Mouse (Mus musculus) CH12.LX (cell line): ENCODE data around the gene Rassf5. TPM values are rescaled to one million over a fixed set of nuclear protein-coding genes. Genes with fewer than 3 reads are reported as not detected.

Experiments used
- DNase-seq: peaks from one replicate; pipeline ENCODE4 v3.0.0-alpha.2; 2013; ENCODE audit errors: extremely low read depth
- H3K27ac ChIP-seq: 2 replicates; pipeline ENCODE4 v1.5.1; 2012; ENCODE audit warnings: low read depth, mild to moderate bottlenecking, control low read depth, moderate library complexity; ENCODE audit not compliant: insufficient read depth
- H3K27me3 ChIP-seq: replicated peaks from 2 replicates; pipeline ENCODE3; 2012; ENCODE audit warnings: inconsistent platforms
- H3K36me3 ChIP-seq, 2 experiments: replicated peaks in 1 of 2; 2 replicates each; pipeline versions ENCODE3 to v1.6.1; 2012; ENCODE audit warnings: inconsistent platforms in 1 of 2, low read length in 1 of 2, mild to moderate bottlenecking in 1 of 2, mixed read lengths in 1 of 2, moderate library complexity in 1 of 2; ENCODE audit not compliant: control insufficient read depth in 1 of 2, insufficient read depth in 1 of 2
- H3K4me1 ChIP-seq, 2 experiments: 2 replicates each; pipeline ENCODE4 v1.6.1; 2012; ENCODE audit warnings: inconsistent platforms in 1 of 2, moderate library complexity in 1 of 2; ENCODE audit not compliant: insufficient read depth in 2 of 2, control insufficient read depth in 1 of 2
- H3K4me2 ChIP-seq: 2 replicates; pipeline ENCODE4 v1.6.1; 2012; ENCODE audit warnings: low read depth, mild to moderate bottlenecking, control low read depth; ENCODE audit not compliant: poor library complexity, insufficient read depth, severe bottlenecking
- H3K4me3 ChIP-seq, 3 experiments: fragments of 150-350 bp in 1 of 3; sonication (generic) in 1 of 3; replicated peaks in 1 of 3; 2 replicates each; pipeline versions ENCODE3 to v1.5.1; 2011 to 2012; ENCODE audit warnings: low read depth in 2 of 3, low read length in 2 of 3, mild to moderate bottlenecking in 2 of 3, moderate library complexity in 2 of 3, control low read depth in 1 of 3, improper control_type of control experiment in 1 of 3, inconsistent platforms in 1 of 3, mixed read lengths in 1 of 3; ENCODE audit not compliant: poor library complexity in 1 of 3
- H3K79me2 ChIP-seq: replicated peaks from 2 replicates; pipeline ENCODE4 v1.6.1; 2012; ENCODE audit warnings: mild to moderate bottlenecking, moderate library complexity; ENCODE audit not compliant: control insufficient read depth, poor library complexity, insufficient read depth, severe bottlenecking; ENCODE audit errors: extremely low read depth
- H3K9ac ChIP-seq: 2 replicates; pipeline ENCODE4 v1.6.1; 2012; ENCODE audit warnings: low read depth, mild to moderate bottlenecking, control low read depth, moderate library complexity; ENCODE audit not compliant: insufficient read depth
- H3K9me3 ChIP-seq: replicated peaks from 2 replicates; pipeline ENCODE3; 2012; ENCODE audit warnings: low read length, inconsistent platforms, mixed read lengths
- BHLHE40 ChIP-seq: IDR thresholded peaks from 2 replicates; pipeline ENCODE4 v1.6.1; 2011; ENCODE audit warnings: mild to moderate bottlenecking, low read depth, low read length, improper control_type of control experiment
- CTCF ChIP-seq, 2 experiments: IDR thresholded peaks in 1 of 2; conservative IDR thresholded peaks in 1 of 2; 2 replicates each; pipeline ENCODE4 v1.5.1; 2011 to 2012; ENCODE audit warnings: low read depth in 2 of 2, low read length in 2 of 2, improper control_type of control experiment in 1 of 2, inconsistent platforms in 1 of 2, mild to moderate bottlenecking in 1 of 2, moderate library complexity in 1 of 2
- E2F4 ChIP-seq: IDR thresholded peaks from 2 replicates; pipeline ENCODE4 v1.6.1; 2011; ENCODE audit warnings: low read depth, low read length, improper control_type of control experiment; ENCODE audit not compliant: insufficient replicate concordance
- GABPA ChIP-seq: IDR thresholded peaks from 2 replicates; pipeline ENCODE4 v1.6.1; 2012; ENCODE audit warnings: low read depth, low read length, improper control_type of control experiment, inconsistent platforms; ENCODE audit not compliant: insufficient replicate concordance
- HCFC1 ChIP-seq: IDR thresholded peaks from 2 replicates; pipeline ENCODE4 v1.6.1; 2012; ENCODE audit warnings: low read depth, mild to moderate bottlenecking, inconsistent platforms, low read length, improper control_type of control experiment
- IRF4 ChIP-seq: IDR thresholded peaks from 2 replicates; pipeline ENCODE4 v1.6.1; 2014; ENCODE audit warnings: low read depth, mild to moderate bottlenecking, inconsistent platforms, low read length, improper control_type of control experiment
- JUN ChIP-seq: IDR thresholded peaks from 2 replicates; pipeline ENCODE4 v1.6.1; 2011; ENCODE audit warnings: low read depth, mild to moderate bottlenecking, low read length, improper control_type of control experiment, moderate library complexity; ENCODE audit not compliant: insufficient read depth
- KAT2A ChIP-seq: IDR thresholded peaks from 2 replicates; pipeline ENCODE4 v1.6.1; 2012; ENCODE audit warnings: low read length, improper control_type of control experiment, inconsistent platforms; ENCODE audit not compliant: insufficient replicate concordance
- MAZ ChIP-seq: IDR thresholded peaks from 2 replicates; pipeline ENCODE4 v1.6.1; 2012; ENCODE audit warnings: low read depth, mild to moderate bottlenecking, inconsistent platforms, low read length, improper control_type of control experiment, moderate library complexity
- POLR2A ChIP-seq: IDR thresholded peaks from 2 replicates; pipeline ENCODE4 v1.6.1; 2011; ENCODE audit warnings: low read depth, mild to moderate bottlenecking, improper control_type of control experiment, low read length
- POLR2AphosphoS2 ChIP-seq: IDR thresholded peaks from 2 replicates; pipeline ENCODE4 v1.6.1; 2011; ENCODE audit warnings: low read depth, low read length, improper control_type of control experiment
- RCOR1 ChIP-seq: conservative IDR thresholded peaks from 2 replicates; pipeline ENCODE4 v1.6.1; 2012; ENCODE audit warnings: low read depth, mild to moderate bottlenecking, inconsistent platforms, low read length, improper control_type of control experiment
- TBP ChIP-seq: conservative IDR thresholded peaks from 2 replicates; pipeline ENCODE4 v1.6.1; 2011; ENCODE audit warnings: low read depth, low read length, improper control_type of control experiment
- USF2 ChIP-seq: conservative IDR thresholded peaks from 2 replicates; pipeline ENCODE4 v1.6.1; 2011; ENCODE audit warnings: low read depth, low read length, improper control_type of control experiment
- ZC3H11A ChIP-seq: IDR thresholded peaks from 2 replicates; pipeline ENCODE4 v1.6.1; 2012; ENCODE audit warnings: low read depth, mild to moderate bottlenecking, inconsistent platforms, low read length, improper control_type of control experiment
- ZKSCAN1 ChIP-seq: IDR thresholded peaks from 2 replicates; pipeline ENCODE4 v1.6.1; 2012; ENCODE audit warnings: low read depth, inconsistent platforms, low read length, improper control_type of control experiment, borderline replicate concordance
- dilution Hi-C: fragments of 300-500 bp; cut with MboI; formaldehyde crosslinking; loops from 2 replicates; pipeline ENCODE4 v1.14.3; 2020; ENCODE audit warnings: low sequenced_read_pairs; ENCODE audit not compliant: extremely low pct_unique_long_range_greater_than_20kb, extremely low pct_ligation_motif_present
- in situ Hi-C: fragments of 300-500 bp; cut with MboI; formaldehyde crosslinking; loops from 3 replicates; pipeline ENCODE4 v1.14.3; 2019; ENCODE audit warnings: low sequenced_read_pairs, low pct_ligation_motif_present, low pct_unique_long_range_greater_than_20kb, mixed read lengths
- polyA plus RNA-seq: library from polyadenylated mRNA; unstranded; fragments of >175 nt; gene quantifications from 2 replicates; pipeline ENCODE4 v1.2.1, GENCODE M21; 2012; ENCODE audit warnings: low read depth; ENCODE audit not compliant: insufficient read length
- total RNA-seq, 2 experiments: library from RNA; depleted of rRNA; stranded (reverse); fragments of 300-350 nt in 1 of 2; fragments of >200 nt in 1 of 2; gene quantifications; 2 replicates each; pipeline ENCODE4 v1.2.3; 2012 to 2014

Rassf5 gene
- total and polyA plus RNA-seq, 3 experiments = 11.5 to 32.1 (median 16.3) TPM

DNA sequence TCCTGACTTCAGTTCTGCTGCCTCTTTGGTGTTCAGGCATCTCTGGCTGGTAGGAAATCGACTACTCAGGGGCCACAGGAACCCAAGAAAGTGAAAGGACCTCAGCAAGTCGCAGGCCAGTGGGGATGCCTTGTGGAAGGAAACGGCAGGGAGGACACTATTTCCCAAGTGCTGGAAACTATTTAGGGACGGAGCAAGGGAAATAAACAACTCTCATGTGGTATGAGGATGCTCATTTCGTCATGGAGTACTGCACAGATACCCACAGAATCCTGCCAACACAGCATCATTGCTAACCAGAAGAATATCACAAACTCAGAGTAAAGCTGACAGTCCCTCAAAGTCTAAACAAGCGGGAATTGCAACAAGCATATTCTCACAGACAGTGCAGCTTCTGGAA, 2.1 kb downstream of the Rassf5 start:
- Histone ChIP-seq H3K4me2 (no peak overlapping the region), H3K4me3 (no peak overlapping the region), H3K9me3 (peaks cover 2% of the 10 kb centered on the region), H3K79me2 (no peaks in the 10 kb centered on the region), H3K4me1 (peaks cover 12 to 26% of the 10 kb centered on the region in 2 experiments), H3K36me3 (no peaks in the 10 kb centered on the region), H3K27me3 (peaks cover 34% of the 10 kb centered on the region), H3K27ac (no peak overlapping the region), H3K9ac (no peak overlapping the region)
- dilution Hi-C loops (no loop called here), in situ Hi-C loops (no loop called here)
- TF ChIP-seq TBP = no peak
- no peak for TF ChIP-seq USF2
- TF ChIP-seq ZC3H11A = no peak
- no peak for DNase-seq

GRCm38 (mm10) chr1:131239576-131240193, 5.4 kb downstream of the Rassf5 start:
- H3K27me3 ChIP-seq = peaks cover 32% of the 10 kb centered on the region
- H3K36me3 ChIP-seq = no peaks in the 10 kb centered on the region
- H3K79me2 ChIP-seq = no peaks in the 10 kb centered on the region
- peaks cover 2% of the 10 kb centered on the region for H3K9me3 ChIP-seq
- TF ChIP-seq E2F4 = no peak
- no peak for TF ChIP-seq RCOR1
- no peak for TF ChIP-seq ZKSCAN1
- TF ChIP-seq BHLHE40 = no peak
- TF ChIP-seq USF2 = no peak
- TF ChIP-seq ZC3H11A = no peak
- TF ChIP-seq TBP = no peak
- TF ChIP-seq POLR2AphosphoS2 = no peak
- TF ChIP-seq IRF4 = no peak
- no peak for TF ChIP-seq JUN
- no peak for TF ChIP-seq GABPA
- TF ChIP-seq KAT2A = no peak
- TF ChIP-seq POLR2A = no peak
- TF ChIP-seq CTCF (conservative IDR thresholded peaks at IDR 0.05 in 1 of 2, IDR thresholded peaks at IDR 0.05 in 1 of 2; ENCODE audit: low read depth in 2 of 2, low read length in 2 of 2) = no peak
- TF ChIP-seq HCFC1 = no peak
- TF ChIP-seq MAZ = no peak
- dilution Hi-C loops (no loop called here), in situ Hi-C loops (no loop called here)
- H3K9ac ChIP-seq = no peak overlapping the region
- H3K4me3 ChIP-seq = no peak overlapping the region
- no peak overlapping the region for H3K4me2 ChIP-seq
- H3K4me1 ChIP-seq = peaks cover 24 to 33% of the 10 kb centered on the region in 2 experiments
- H3K27ac ChIP-seq = no peak overlapping the region
- DNase-seq = no peak
